Mouse (Mus musculus): ENCODE results near the gene 9130409I23Rik. TPM values are rescaled to one million over a fixed set of nuclear protein-coding genes. Genes with fewer than 3 reads are reported as not detected.

The 9130409I23Rik gene
- total RNA-seq, 2 experiments from 2014 or later: not detected

Other genes starting within 250 kb of the 9130409I23Rik start
- gene H3f3a, start 237.3 kb upstream of the 9130409I23Rik start, total RNA-seq (2021): 100 to 1,000 TPM; 494 to 517 TPM
- 10 to 100 TPM; 10.4 to 11.8 TPM for gene Sde2, start 200.1 kb upstream of the 9130409I23Rik start, total RNA-seq (2021)
- not detected for gene Lefty2, start 158.1 kb upstream of the 9130409I23Rik start, total RNA-seq (2021)
- 10 to 100 TPM; 13.0 to 13.8 TPM for gene Pycr2, start 146.9 kb upstream of the 9130409I23Rik start, total RNA-seq (2021)
- under 1 TPM; 0.17 to 0.94 TPM for gene Lefty1, start 116.2 kb upstream of the 9130409I23Rik start, total RNA-seq (2021)
- gene Tmem63a, start 108.9 kb upstream of the 9130409I23Rik start, total RNA-seq (2021): 10 to 100 TPM; 15.1 to 16.3 TPM
- 10 to 100 TPM; 22.5 to 40.8 TPM for gene Ephx1, start 30.3 kb upstream of the 9130409I23Rik start, total RNA-seq (2021)
- 1 to 10 TPM; 7.2 to 8.1 TPM for gene Nvl, start 93.0 kb downstream of the 9130409I23Rik start, total RNA-seq (2021)
- gene Cnih4, start 93.5 kb downstream of the 9130409I23Rik start, total RNA-seq (2021): 10 to 100 TPM; 49.7 to 53.1 TPM
- gene Wdr26, start 160.8 kb downstream of the 9130409I23Rik start, total RNA-seq (2021): 100 to 1,000 TPM in 1 of 2 experiments, 10 to 100 TPM in 1; 96.0 to 103 TPM

Data from heart, postnatal 25 days (tissue).